Mouse (Mus musculus) intestine, embryonic 15.5 days (tissue): ENCODE results near the gene Slc16a6. TPM values are rescaled to one million over a fixed set of nuclear protein-coding genes. Genes with fewer than 3 reads are reported as not detected.
A peak's percentile ranks its signal among the peaks of the same experiment; 100 is the strongest.

Source experiments
- ATAC-seq: fragments of 200-750 bp; cut with Nextera tagmentation; 2 replicates; pipeline ENCODE4 v1.8.0; 2017; ENCODE audit warnings: moderate TSS enrichment, moderate library complexity
- H3K27ac ChIP-seq: fragments of 300-500 bp; sonication (generic); 2 replicates; pipeline ENCODE4 v1.5.1; 2015; ENCODE audit warnings: mild to moderate bottlenecking, inconsistent platforms
- H3K27me3 ChIP-seq: fragments of 300-500 bp; sonication (generic); replicated peaks from 2 replicates; pipeline ENCODE4 v1.6.1; 2015; ENCODE audit warnings: inconsistent platforms
- H3K36me3 ChIP-seq: fragments of 300-500 bp; sonication (generic); 2 replicates; pipeline ENCODE4 v1.6.1; 2015; ENCODE audit warnings: inconsistent platforms
- H3K4me1 ChIP-seq: fragments of 300-500 bp; sonication (generic); replicated peaks from 2 replicates; pipeline ENCODE4 v1.6.1; 2015; ENCODE audit warnings: inconsistent platforms
- H3K4me2 ChIP-seq: fragments of 300-500 bp; sonication (generic); replicated peaks from 2 replicates; pipeline ENCODE4 v1.6.1; 2015; ENCODE audit warnings: mild to moderate bottlenecking, inconsistent platforms
- H3K4me3 ChIP-seq: fragments of 300-500 bp; sonication (generic); replicated peaks from 2 replicates; pipeline ENCODE4 v1.5.1; 2015; ENCODE audit warnings: inconsistent platforms
- H3K9ac ChIP-seq: fragments of 300-500 bp; sonication (generic); 2 replicates; pipeline ENCODE4 v1.6.1; 2015; ENCODE audit warnings: inconsistent platforms
- H3K9me3 ChIP-seq: fragments of 300-500 bp; sonication (generic); 2 replicates; pipeline ENCODE4 v1.6.1; 2016; ENCODE audit warnings: inconsistent platforms
- WGBS: fragments of 180-500 bp; shearing (Covaris S2); methylation state at CpG from one replicate; pipeline ENCODE4 v1.1.7; 2015; 5-methylcytosine and 5-hydroxymethylcytosine counted together
- polyA plus RNA-seq: library from polyadenylated mRNA; unstranded; fragments of >200 nt; fragmentation: Nextera tagmentation; extraction: Ambion mirVana; gene quantifications from 2 replicates; pipeline ENCODE4 v1.2.1, GENCODE M21; 2015

Slc16a6 gene
- polyA plus RNA-seq, 1 experiment from 2014 or later: 15.4 TPM

DNA sequence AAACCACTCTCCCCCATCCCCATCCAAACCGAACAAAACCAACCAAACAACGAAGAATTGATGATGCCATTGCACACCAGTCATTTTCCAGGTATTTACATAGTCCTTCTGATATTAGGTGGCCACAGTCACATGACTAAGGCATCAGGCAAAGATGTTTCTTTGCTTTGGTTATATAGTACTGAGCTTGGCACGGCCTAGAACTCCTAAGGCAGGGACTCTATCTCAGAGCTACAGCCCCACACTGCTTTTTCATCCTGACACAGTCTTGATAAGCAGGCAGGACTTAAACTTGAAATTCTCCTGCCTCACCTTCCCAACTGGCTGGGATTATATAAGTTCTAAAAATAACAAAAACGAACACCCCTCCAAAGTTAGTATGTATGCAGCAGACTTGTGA, 8.3 kb downstream of the Slc16a6 start:
- no peaks in the 10 kb centered on the region for H3K4me1 ChIP-seq
- no peak overlapping the region for H3K9ac ChIP-seq
- 89% methylated on average over 4 of the region's 4 CpGs for WGBS
- no peaks in the 10 kb centered on the region for H3K9me3 ChIP-seq
- H3K36me3 ChIP-seq: no peaks in the 10 kb centered on the region
- H3K27ac ChIP-seq: no peak overlapping the region
- H3K4me2 ChIP-seq: no peak overlapping the region
- H3K27me3 ChIP-seq: no peaks in the 10 kb centered on the region
- ATAC-seq: no peak
- H3K4me3 ChIP-seq: no peak overlapping the region

DNA sequence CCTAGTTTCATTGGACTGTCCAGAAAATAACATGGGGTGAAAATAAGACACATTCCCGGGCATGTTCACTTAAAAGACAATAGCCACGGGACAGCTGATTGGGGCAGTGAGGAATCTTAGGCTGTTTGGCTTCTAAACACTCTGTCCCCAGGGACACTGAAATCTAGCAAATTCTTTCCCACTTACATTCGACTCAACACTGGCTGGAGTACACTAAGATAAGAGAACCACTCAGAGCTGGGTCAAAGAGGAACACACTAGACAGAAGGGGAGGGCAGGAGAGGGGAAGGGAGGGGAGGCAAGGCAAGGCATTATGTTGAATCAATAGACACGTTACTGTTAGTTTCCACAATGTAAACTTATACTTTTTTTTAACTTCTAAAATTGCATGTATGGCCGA, 12.8 kb downstream of the Slc16a6 start:
- H3K4me1 ChIP-seq: no peaks in the 10 kb centered on the region
- no peaks in the 10 kb centered on the region; the same call in 1 of the 2 replicates for H3K36me3 ChIP-seq
- 53% methylated on average over 5 of the region's 5 CpGs for WGBS
- ATAC-seq: no peak
- no peaks in the 10 kb centered on the region for H3K9me3 ChIP-seq
- no peaks in the 10 kb centered on the region for H3K27me3 ChIP-seq
- no peak overlapping the region for H3K27ac ChIP-seq
- H3K4me3 ChIP-seq: no peak overlapping the region
- H3K9ac ChIP-seq: no peak overlapping the region
- H3K4me2 ChIP-seq: no peak overlapping the region

DNA sequence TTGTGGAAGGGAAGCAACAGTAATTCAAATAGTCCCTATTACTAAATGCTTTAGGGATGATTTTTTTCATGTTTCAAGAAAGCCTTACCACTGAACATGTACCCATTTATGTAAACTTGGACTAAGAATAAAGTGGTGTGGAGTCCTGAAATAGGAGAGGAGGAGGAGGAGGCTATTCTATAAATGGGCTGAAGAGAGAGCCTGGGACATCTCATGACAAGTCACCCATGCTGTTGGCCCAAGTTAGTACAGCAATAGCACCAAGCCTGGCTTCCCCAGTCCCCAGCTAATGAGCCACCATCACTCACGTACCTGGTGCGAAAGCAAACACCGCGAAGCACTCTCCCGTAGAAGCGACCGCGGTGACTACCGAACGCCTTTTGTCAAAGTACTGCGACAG, 15.2 kb downstream of the Slc16a6 start:
- 93% methylated on average over 11 of the region's 11 CpGs for whole genome bisulfite sequencing
- Histone ChIP-seq H3K4me1 (no peaks in the 10 kb centered on the region), H3K4me2 (no peak overlapping the region), H3K9me3 (no peaks in the 10 kb centered on the region), H3K27ac (no peak overlapping the region), H3K9ac (no peak overlapping the region), H3K27me3 (no peaks in the 10 kb centered on the region), H3K4me3 (no peak overlapping the region), H3K36me3 (peaks cover 4% of the 10 kb centered on the region; the same call in 1 of the 2 replicates)
- no peak for ATAC-seq

DNA sequence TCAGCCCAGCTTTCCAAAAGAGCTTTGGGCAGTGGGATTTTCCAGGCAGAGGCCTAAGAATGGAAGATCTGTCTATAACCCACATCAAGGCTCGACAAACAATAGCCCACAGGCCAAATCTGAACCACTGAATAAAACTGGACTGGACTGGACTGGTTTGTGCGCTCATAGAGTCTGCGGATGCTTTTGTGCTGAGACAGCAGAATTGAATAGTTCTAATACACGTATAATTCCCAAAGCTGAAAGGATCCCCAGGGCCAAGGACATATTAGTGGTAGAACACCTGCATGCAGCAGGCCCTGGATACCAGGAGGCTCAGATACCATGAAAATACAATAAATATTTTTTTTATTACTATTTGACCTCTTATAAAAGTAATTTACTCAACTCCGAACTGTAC, 17.1 kb downstream of the Slc16a6 start:
- ATAC-seq: no peak
- Histone ChIP-seq H3K9ac (no peak overlapping the region), H3K9me3 (no peaks in the 10 kb centered on the region), H3K4me1 (no peaks in the 10 kb centered on the region), H3K36me3 (peaks cover 4% of the 10 kb centered on the region; the same call in 1 of the 2 replicates), H3K27ac (no peak overlapping the region), H3K4me3 (no peak overlapping the region), H3K27me3 (no peaks in the 10 kb centered on the region), H3K4me2 (no peak overlapping the region)
- WGBS: 89% methylated on average over 5 of the region's 5 CpGs

DNA sequence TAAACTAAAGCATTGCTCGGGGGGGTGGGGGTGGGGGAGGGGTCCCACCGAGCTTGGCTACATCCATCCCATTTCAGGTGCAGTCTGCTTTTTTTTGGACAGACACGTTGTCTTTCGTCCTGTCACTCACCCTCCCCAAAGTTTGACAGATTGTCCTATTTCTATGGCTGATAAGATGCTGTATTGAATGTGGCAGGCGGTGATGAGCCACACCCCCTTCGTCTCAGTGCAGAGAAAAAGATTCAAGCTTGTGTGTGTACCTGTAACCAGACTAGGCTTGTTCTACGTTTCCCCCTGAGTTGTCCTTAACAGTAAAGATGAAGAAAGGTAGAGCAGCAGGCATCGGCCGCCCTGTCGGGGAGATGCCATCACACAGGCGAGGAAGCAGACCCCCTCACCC, 22.2 kb downstream of the Slc16a6 start:
- Histone ChIP-seq H3K4me2 (no peak overlapping the region), H3K27me3 (no peaks in the 10 kb centered on the region), H3K4me3 (no peak overlapping the region), H3K9me3 (no peaks in the 10 kb centered on the region), H3K4me1 (no peaks in the 10 kb centered on the region), H3K9ac (no peak overlapping the region), H3K36me3 (peaks cover 4% of the 10 kb centered on the region; the same call in 1 of the 2 replicates), H3K27ac (no peak overlapping the region)
- no peak for ATAC-seq
- 82% methylated on average over 11 of the region's 11 CpGs for WGBS

DNA sequence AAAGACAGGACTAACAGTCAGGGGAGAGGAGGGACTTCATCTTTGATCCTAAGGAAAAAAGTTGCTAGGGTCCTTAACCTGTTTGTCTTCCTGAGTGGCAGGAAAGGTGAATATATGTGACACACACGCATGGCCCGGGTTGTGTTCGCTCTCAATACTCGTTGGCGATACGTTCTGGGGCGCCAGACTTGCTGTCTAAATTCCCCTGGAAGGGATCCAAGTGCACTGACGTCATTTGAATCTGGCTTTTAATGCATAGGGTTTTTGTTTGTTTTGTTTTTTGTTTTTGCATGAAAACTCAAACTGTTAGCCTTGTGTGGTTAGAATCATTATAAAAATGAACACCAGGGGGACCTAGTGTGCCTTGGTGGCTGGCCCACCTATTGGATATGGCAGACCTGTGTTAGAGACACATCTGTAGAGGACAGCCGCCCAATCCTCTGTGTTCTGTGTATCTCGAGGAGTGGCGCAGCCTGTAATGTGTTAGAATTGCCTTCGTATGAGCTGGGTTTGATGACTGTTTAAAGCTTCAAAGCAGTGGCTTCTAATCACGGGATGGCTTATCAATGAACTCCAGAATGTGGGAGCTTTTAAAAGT, 27.9 kb downstream of the Slc16a6 start:
- peak; percentile 77 for ATAC-seq
- Histone ChIP-seq H3K27ac (no peak overlapping the region), H3K27me3 (no peaks in the 10 kb centered on the region), H3K4me2 (no peak overlapping the region), H3K9ac (no peak overlapping the region), H3K9me3 (no peaks in the 10 kb centered on the region), H3K4me3 (no peak overlapping the region), H3K36me3 (no peaks in the 10 kb centered on the region), H3K4me1 (0 out of 2 replicates have a peak, but pooled peaks cover 4% of the 10 kb centered on the region)
- WGBS: 48% methylated on average over 13 of the region's 13 CpGs

DNA sequence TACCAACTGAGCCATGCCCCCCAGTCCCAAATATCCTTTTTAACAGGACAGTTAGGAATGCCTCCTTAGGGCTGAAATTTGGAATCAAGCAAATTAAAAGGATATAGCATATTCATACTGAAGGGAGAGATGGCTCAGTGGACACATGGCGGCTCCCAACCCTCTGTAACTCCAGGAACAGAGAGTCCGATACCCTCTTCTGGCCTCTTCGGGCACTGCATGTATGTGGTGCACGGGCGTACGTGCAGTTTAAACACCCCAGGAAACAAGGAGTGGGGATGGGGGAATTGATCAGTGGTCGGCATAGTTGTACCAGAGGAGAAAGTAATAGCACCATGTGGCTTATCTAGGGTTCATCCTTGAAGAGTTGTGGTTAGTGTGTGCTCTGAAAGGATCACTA, 28.8 kb downstream of the Slc16a6 start:
- Histone ChIP-seq H3K4me2 (no peak overlapping the region), H3K9me3 (no peaks in the 10 kb centered on the region), H3K4me1 (peaks cover 7% of the 10 kb centered on the region; the same call in 1 of the 2 replicates), H3K36me3 (no peaks in the 10 kb centered on the region), H3K4me3 (no peak overlapping the region), H3K27ac (no peak overlapping the region), H3K27me3 (no peaks in the 10 kb centered on the region), H3K9ac (no peak overlapping the region)
- ATAC-seq: no peak
- WGBS: 62% methylated on average over 7 of the region's 7 CpGs

DNA sequence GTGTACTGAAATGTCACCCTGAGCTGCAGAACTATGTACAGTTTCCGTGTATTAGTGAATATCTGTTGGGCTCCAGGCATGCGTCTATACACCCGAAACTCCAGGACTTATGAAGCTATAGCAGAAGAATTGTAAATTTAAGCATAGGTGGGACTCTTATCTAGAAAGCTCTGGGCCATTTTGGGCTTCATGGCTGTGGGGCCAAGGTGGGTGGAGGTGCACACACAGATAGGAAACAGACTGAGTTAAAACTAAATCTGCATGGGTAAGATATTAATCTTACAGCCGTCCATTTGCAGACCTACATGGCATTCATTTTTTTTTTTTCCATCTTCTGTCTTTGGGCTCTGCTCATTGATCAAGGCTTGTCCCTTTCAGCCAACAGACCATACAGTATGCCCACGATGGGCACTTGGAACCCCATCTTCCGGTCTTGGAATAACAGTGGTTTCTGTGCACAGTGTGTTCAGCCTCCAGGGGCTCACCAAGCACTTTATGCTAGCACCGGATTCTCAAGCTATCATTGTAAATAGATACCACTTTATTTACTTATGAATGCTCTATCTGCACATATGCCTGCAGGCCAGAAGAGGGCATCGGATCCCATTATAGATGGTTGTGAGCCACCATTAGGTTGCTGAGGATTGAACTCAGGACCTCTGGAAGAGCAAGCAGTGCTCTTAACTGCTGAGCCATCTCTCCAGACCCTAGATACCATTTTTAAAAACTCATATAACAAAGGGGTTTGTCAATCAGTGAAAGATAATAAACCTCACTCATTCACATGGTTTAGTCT, 29.7 kb downstream of the Slc16a6 start:
- no peaks in the 10 kb centered on the region for H3K27me3 ChIP-seq
- 90% methylated on average over 8 of the region's 8 CpGs for WGBS
- peaks cover 7% of the 10 kb centered on the region; the same call in 1 of the 2 replicates for H3K4me1 ChIP-seq
- no peak overlapping the region for H3K9ac ChIP-seq
- ATAC-seq: no peak
- H3K4me3 ChIP-seq: no peak overlapping the region
- H3K27ac ChIP-seq: no peak overlapping the region
- H3K4me2 ChIP-seq: no peak overlapping the region
- no peaks in the 10 kb centered on the region for H3K36me3 ChIP-seq
- H3K9me3 ChIP-seq: no peaks in the 10 kb centered on the region

DNA sequence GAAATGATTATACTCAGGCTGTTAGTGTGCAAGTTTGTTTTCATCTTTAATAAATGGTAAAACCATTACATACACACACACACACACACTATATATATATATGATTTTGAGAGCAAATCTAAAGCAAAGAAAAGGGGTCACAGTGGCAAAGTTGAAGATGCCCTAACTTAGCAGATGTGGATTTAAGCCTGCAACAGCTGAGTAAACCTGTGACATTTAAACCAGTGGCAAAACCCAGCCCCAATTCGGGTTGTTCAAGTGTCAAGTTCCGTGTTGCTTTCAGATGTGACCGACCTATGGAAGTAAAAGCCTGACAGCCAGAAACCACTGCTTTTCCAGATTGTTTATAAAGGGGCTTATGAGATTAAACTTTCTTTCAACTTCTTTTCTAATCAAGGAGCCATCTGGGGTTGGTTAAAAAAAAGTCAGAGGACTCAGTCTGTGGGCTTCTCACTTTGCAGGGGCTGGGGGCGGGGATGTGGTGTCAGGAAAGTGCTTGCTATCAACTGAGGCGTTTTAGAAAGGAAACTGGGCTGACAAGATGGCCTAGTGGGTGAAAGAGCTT, 31.1 kb downstream of the Slc16a6 start:
- Histone ChIP-seq H3K4me1 (peaks cover 7% of the 10 kb centered on the region; the same call in 1 of the 2 replicates), H3K27me3 (no peaks in the 10 kb centered on the region), H3K9ac (no peak overlapping the region), H3K9me3 (no peaks in the 10 kb centered on the region), H3K36me3 (0 out of 2 replicates have a peak, but pooled peaks cover 3% of the 10 kb centered on the region), H3K4me3 (no peak overlapping the region), H3K4me2 (no peak overlapping the region), H3K27ac (no peak overlapping the region)
- 30% methylated on average over 5 of the region's 5 CpGs for WGBS
- no peak for ATAC-seq

DNA sequence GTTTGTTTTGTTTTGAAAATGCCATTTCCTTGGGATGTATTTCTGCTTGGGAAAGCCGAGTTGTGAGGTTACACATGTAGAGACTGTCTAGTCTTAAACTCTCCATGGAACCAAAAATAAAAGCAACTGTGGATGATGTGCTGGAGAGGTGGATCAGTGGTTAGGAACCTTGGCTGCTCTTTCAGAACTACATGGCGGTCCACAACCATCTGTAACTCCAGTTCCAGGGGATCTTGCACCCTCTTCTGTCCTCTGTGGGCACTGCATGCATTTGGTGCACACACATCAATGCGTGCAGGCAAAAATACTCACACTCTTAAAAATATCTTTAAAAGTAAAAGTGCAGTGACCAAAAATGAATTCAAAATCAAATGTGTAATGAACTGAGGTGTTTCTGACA, 32.3 kb downstream of the Slc16a6 start:
- 64% methylated on average over 3 of the region's 3 CpGs for WGBS
- H3K4me2 ChIP-seq: no peak overlapping the region; the same call in 1 of the 2 replicates

DNA sequence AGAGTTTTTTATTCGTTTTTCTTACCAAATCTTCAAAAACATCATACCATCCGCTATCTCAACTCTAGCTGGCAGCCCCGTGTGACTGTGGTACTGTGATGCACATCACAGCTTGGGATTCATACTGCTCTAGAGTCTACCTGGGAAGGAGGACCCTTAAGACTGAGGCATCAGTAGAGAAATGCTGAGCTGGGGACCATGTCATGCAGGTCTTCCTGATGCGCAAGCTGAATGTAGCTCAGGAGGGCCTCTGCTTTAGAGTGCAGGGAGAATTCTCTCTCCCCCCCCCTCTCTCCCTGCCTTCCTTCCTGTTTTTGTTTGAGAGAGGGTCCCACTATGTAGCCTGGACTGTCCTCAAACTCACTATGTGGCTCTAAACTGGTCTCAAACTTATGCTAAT, 32.8 kb downstream of the Slc16a6 start:
- peak overlapping the region; percentile 51 for H3K4me3 ChIP-seq
- 0 out of 2 replicates have a peak, but pooled peaks cover 7% of the 10 kb centered on the region for H3K36me3 ChIP-seq
- 66% methylated on average over 4 of the region's 4 CpGs for WGBS
- peak overlapping the region; percentile 76; the same call in 1 of the 2 replicates for H3K9ac ChIP-seq
- no peaks in the 10 kb centered on the region for H3K27me3 ChIP-seq
- peak overlapping the region; percentile 89 for H3K4me2 ChIP-seq
- ATAC-seq: no peak
- H3K27ac ChIP-seq: no peak overlapping the region
- H3K4me1 ChIP-seq: peaks cover 7% of the 10 kb centered on the region; the same call in 1 of the 2 replicates
- no peaks in the 10 kb centered on the region for H3K9me3 ChIP-seq

More for the DNA sequence above, 32.3 kb downstream of the Slc16a6 start:
- Histone ChIP-seq H3K4me3 (no peak overlapping the region), H3K9me3 (no peaks in the 10 kb centered on the region), H3K36me3 (0 out of 2 replicates have a peak, but pooled peaks cover 6% of the 10 kb centered on the region), H3K4me1 (peaks cover 7% of the 10 kb centered on the region; the same call in 1 of the 2 replicates), H3K27me3 (no peaks in the 10 kb centered on the region), H3K27ac (no peak overlapping the region), H3K9ac (no peak overlapping the region)
- ATAC-seq: no peak

DNA sequence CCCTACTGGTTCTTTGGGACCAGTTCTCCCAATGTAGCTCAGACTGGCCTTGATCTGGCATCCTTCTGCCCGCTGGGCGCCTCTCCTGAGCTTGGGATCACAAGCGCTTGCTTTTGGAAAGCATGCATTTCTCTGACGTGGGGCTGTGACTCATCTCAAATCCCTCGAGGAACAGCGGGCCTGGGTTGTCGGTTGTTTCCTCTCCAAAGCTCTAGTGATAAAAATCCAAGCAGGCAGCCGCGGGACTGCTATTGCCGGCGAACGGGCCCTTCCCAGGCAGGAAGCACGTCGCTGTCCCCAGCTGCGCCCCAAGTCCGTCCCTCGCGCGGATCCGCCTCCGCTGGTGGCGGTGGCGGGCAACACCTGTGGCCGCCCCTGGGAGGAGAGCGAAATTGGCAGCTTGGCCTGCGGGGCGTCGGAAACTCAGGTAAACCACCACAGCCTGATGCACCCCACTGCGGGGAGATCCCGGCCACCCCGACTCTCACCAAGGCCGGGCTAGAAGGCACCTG, 33.5 kb downstream of the Slc16a6 start:
- 2% methylated on average over 32 of the region's 32 CpGs for WGBS
- peak overlapping the region; percentile 10; the same call in 1 of the 2 replicates for H3K27ac ChIP-seq

More for the DNA sequence above, 33.5 kb downstream of the Slc16a6 start:
- Histone ChIP-seq H3K27me3 (no peaks in the 10 kb centered on the region), H3K9me3 (no peaks in the 10 kb centered on the region), H3K4me1 (peaks cover 7% of the 10 kb centered on the region; the same call in 1 of the 2 replicates), H3K36me3 (peaks cover 13% of the 10 kb centered on the region; the same call in 1 of the 2 replicates), H3K4me3 (peak overlapping the region; percentile 51), H3K9ac (peak overlapping the region; percentile 76), H3K4me2 (peak overlapping the region; percentile 89)
- peak; percentile 92 for ATAC-seq
